16 mouse cellular contexts compared by ENCODE assay signal in genomic region chr3:109199280-109199679, GRCm38 (mm10).
A peak's percentile ranks its signal among the peaks of the same experiment; 100 is the strongest.
DNase-seq lines count a peak whose midpoint lies in the region; ATAC-seq lines count a peak whose summit lies in the region.
"Had no signal": no experiment of that assay in that cellular context is flagged by ENCODE, and none has a peak within 500 bp of the region (broad histone marks: within the 10 kb centered on the region; RNA-seq: fewer than 3 reads in every experiment).

No protein-coding gene starts in this region.

- no peaks in the 10 kb centered on the region for H3K4me1 ChIP-seq in heart, embryonic 11.5 days (ENCODE audit: control insufficient read depth, insufficient read depth, low read length)
- no peaks in the 10 kb centered on the region for H3K4me1 ChIP-seq in midbrain, embryonic 14.5 days (ENCODE audit: control insufficient read depth, insufficient read depth, low read length)
- H3K4me1 ChIP-seq in midbrain, embryonic 16.5 days (ENCODE audit: control insufficient read depth, insufficient read depth, low read length), result no peaks in the 10 kb centered on the region
- H3K4me1 ChIP-seq: heart, embryonic 15.5 days; hindbrain, embryonic 15.5 days; kidney, embryonic 15.5 days; neural tube, embryonic 12.5 days had no signal

- no peak overlapping the region for H3K4me2 ChIP-seq in heart, embryonic 11.5 days
- no peak overlapping the region for H3K4me2 ChIP-seq in midbrain, embryonic 14.5 days (ENCODE audit: low read length)
- H3K4me2 ChIP-seq in midbrain, embryonic 16.5 days (ENCODE audit: low read length), result no peak overlapping the region
- H3K4me2 ChIP-seq: heart, embryonic 15.5 days; hindbrain, embryonic 15.5 days; kidney, embryonic 15.5 days; neural tube, embryonic 12.5 days had no signal

- ATAC-seq in heart, embryonic 11.5 days (replicated peaks; ENCODE audit: insufficient number of reproducible peaks, low FRiP score, low TSS enrichment), result no peak
- no peak for ATAC-seq in midbrain, embryonic 14.5 days (ENCODE audit: low FRiP score, low TSS enrichment)
- no peak for ATAC-seq in midbrain, embryonic 16.5 days

- no peaks in the 10 kb centered on the region for H3K27me3 ChIP-seq in heart, embryonic 11.5 days (ENCODE audit: control insufficient read depth, insufficient read depth, low read length)
- no peaks in the 10 kb centered on the region for H3K27me3 ChIP-seq in midbrain, embryonic 14.5 days (ENCODE audit: control insufficient read depth, insufficient read depth, low read length)
- no peaks in the 10 kb centered on the region for H3K27me3 ChIP-seq in midbrain, embryonic 16.5 days (ENCODE audit: control insufficient read depth, insufficient read depth, low read depth, low read length)
- H3K27me3 ChIP-seq: heart, embryonic 15.5 days; hindbrain, embryonic 15.5 days; megakaryocyte, embryonic 14.5 days; neural tube, embryonic 12.5 days had no signal

- peak; percentile 33 for DNase-seq in heart, adult 8-10 months (ENCODE audit: low spot score)
- DNase-seq in kidney, postnatal 10 days, result peak; percentile 16
- DNase-seq in kidney, adult 11 months, result no peak
- DNase-seq in midbrain, embryonic 14.5 days, result peak; percentile 18
- no peak for DNase-seq in urinary bladder, postnatal 10 days (ENCODE audit: low spot score)
- DNase-seq: cerebellum, adult 9-10 months; gastrocnemius, postnatal 10 days; spleen, adult 18-20 months; thymus, adult 2 months had no signal

- no peak overlapping the region for H3K4me3 ChIP-seq in heart, embryonic 11.5 days (ENCODE audit: low read depth, low read length)
- no peak overlapping the region for H3K4me3 ChIP-seq in midbrain, embryonic 14.5 days (replicated peaks; ENCODE audit: low read depth, low read length)
- H3K4me3 ChIP-seq in midbrain, embryonic 16.5 days (ENCODE audit: low read depth, low read length), result no peak overlapping the region
- H3K4me3 ChIP-seq: heart, embryonic 15.5 days; hindbrain, embryonic 15.5 days; kidney, embryonic 15.5 days; megakaryocyte, embryonic 14.5 days; neural tube, embryonic 12.5 days had no signal

- H3K36me3 ChIP-seq in heart, embryonic 11.5 days (ENCODE audit: control insufficient read depth, insufficient read depth, low read length), result no peaks in the 10 kb centered on the region
- no peaks in the 10 kb centered on the region for H3K36me3 ChIP-seq in midbrain, embryonic 14.5 days (ENCODE audit: control insufficient read depth, insufficient read depth, low read length)
- no peaks in the 10 kb centered on the region for H3K36me3 ChIP-seq in midbrain, embryonic 16.5 days (ENCODE audit: control insufficient read depth, insufficient read depth, low read length)
- H3K36me3 ChIP-seq: heart, embryonic 15.5 days; hindbrain, embryonic 15.5 days; kidney, embryonic 15.5 days; neural tube, embryonic 12.5 days had no signal

- WGBS in heart, embryonic 11.5 days (ENCODE audit: insufficient replicate concordance), result 76% methylated on average over 1 of the region's 1 CpGs
- 87% methylated on average over 1 of the region's 1 CpGs for WGBS in midbrain, embryonic 14.5 days
- WGBS in midbrain, embryonic 16.5 days, result 97% methylated on average over 1 of the region's 1 CpGs

- no peak overlapping the region for H3K9ac ChIP-seq in heart, embryonic 11.5 days (ENCODE audit: low read depth, low read length)
- H3K9ac ChIP-seq in midbrain, embryonic 14.5 days (replicated peaks; ENCODE audit: low read length), result no peak overlapping the region
- no peak overlapping the region for H3K9ac ChIP-seq in midbrain, embryonic 16.5 days (ENCODE audit: low read depth, low read length)
- H3K9ac ChIP-seq: heart, embryonic 15.5 days; hindbrain, embryonic 15.5 days; kidney, embryonic 15.5 days; neural tube, embryonic 12.5 days had no signal

- no peaks in the 10 kb centered on the region for H3K9me3 ChIP-seq in heart, embryonic 11.5 days (replicated peaks; ENCODE audit: control insufficient read depth, low read length)
- no peaks in the 10 kb centered on the region for H3K9me3 ChIP-seq in midbrain, embryonic 14.5 days (ENCODE audit: control insufficient read depth, low read length)
- no peaks in the 10 kb centered on the region for H3K9me3 ChIP-seq in midbrain, embryonic 16.5 days (replicated peaks; ENCODE audit: control insufficient read depth, low read length, poor library complexity, severe bottlenecking)
- H3K9me3 ChIP-seq: heart, embryonic 15.5 days; hindbrain, embryonic 15.5 days; kidney, embryonic 15.5 days; megakaryocyte, embryonic 14.5 days; neural tube, embryonic 12.5 days had no signal

- H3K27ac ChIP-seq in heart, embryonic 11.5 days (ENCODE audit: low read depth, low read length), result no peak overlapping the region
- no peak overlapping the region for H3K27ac ChIP-seq in midbrain, embryonic 14.5 days (replicated peaks; ENCODE audit: low read depth, low read length)
- H3K27ac ChIP-seq in midbrain, embryonic 16.5 days (ENCODE audit: low read length), result no peak overlapping the region
- H3K27ac ChIP-seq: heart, embryonic 15.5 days; hindbrain, embryonic 15.5 days; kidney, embryonic 15.5 days; neural tube, embryonic 12.5 days had no signal

Comparison
In these comparisons a context has a peak if more than half of its experiments do, and no peak if none do; other contexts are left out.
1. DNase-seq: peak in heart, adult 8-10 months (single experiment), kidney, postnatal 10 days (single experiment) and midbrain, embryonic 14.5 days (single experiment); none in kidney, adult 11 months (single experiment) and urinary bladder, postnatal 10 days (single experiment).